Mouse (Mus musculus): Measurements from ENCODE around the gene Cd7.

Gene Cd7

GRCm38 (mm10) chr11:120993080-120993479 lies 46.1 kb downstream of the Cd7 start:
- DNase-seq (ENCODE audit: extremely low read depth, low read depth, low spot score), result no peak

DNA sequence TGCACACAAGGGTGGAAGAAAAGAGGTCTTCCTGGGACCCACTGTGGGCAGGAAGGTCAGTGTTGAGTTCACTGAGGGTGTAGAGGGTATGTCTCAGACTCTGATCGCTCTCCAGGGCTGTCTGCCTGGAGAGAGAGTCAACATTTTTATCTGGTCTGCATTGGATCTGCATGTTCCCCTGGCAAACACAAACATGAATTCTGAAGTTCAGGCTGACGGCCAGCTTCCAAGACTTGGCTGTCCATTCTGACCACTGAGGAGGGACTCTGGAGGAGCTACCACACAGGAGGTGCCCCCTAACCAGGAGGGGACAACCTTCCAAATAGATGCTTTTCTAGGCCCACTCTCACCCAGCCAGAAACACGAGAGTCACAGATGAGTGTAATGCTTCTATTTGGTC lies 47.4 kb downstream of the Cd7 start:
- DNase-seq (ENCODE audit: extremely low read depth, low read depth, low spot score), result no peak

DNA sequence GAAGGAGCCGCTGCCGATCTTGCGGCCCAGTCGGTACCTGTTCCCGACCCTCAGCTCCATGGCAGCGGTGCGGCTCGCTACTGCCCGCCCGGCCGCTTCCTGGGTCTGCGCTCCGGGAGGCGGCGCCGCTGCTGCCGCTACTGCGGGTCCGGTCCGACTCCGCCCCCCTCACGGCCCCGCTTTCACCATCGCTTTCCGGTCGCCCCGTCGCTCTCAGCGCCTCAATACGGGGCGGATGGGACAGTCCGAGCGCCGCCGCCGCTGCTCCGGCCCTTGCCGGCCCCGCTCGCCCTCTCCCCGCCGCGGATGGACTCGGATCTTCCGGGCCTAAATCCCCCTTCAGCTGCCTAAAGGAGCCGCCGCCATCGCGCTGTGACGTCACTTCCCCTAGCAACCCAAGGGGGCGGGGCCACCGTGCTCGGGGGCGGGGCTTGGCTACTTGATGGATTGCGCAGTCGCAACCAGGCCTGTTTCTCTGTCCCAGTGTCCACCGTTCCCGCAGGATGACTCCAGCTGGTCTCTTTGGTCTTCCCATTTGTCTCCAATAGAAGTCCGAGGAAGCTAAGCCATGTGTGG lies 48.2 kb downstream of the Cd7 start, which contains the start of gene Csnk1d:
TSS of gene Csnk1d (minus strand) at position 380 of the 576 bp plus-strand sequence.
- DNase-seq (ENCODE audit: extremely low read depth, low read depth, low spot score), result no peak

- no peak for DNase-seq (ENCODE audit: extremely low read depth, low read depth, low spot score)
Observed at GRCm38 (mm10) chr11:120990126-120990781, 49.0 kb downstream of the Cd7 start.

- no peak for DNase-seq (ENCODE audit: extremely low read depth, low read depth, low spot score)
Observed at GRCm38 (mm10) chr11:120989523-120989922, 49.7 kb downstream of the Cd7 start.

- no peak for DNase-seq (ENCODE audit: extremely low read depth, low read depth, low spot score)
Observed at GRCm38 (mm10) chr11:120988410-120988809, 50.8 kb downstream of the Cd7 start.

- DNase-seq (ENCODE audit: extremely low read depth, low read depth, low spot score), result no peak
Observed at GRCm38 (mm10) chr11:120987608-120988007, 51.6 kb downstream of the Cd7 start.
